Mouse (Mus musculus) lung, postnatal 0 days (tissue): Measurements from ENCODE around the gene Pigb. TPM values are rescaled to one million over a fixed set of nuclear protein-coding genes. Genes with fewer than 3 reads are reported as not detected.
A peak's percentile ranks its signal among the peaks of the same experiment; 100 is the strongest.

Experiments
- ATAC-seq: fragments of 200-750 bp; cut with Nextera tagmentation; 2 replicates; pipeline ENCODE4 v1.8.0; 2017; ENCODE audit warnings: moderate library complexity
- DNase-seq: peaks from one replicate; pipeline ENCODE4 v3.0.0-alpha.2; 2016; ENCODE audit warnings: low spot score
- H3K27ac ChIP-seq: fragments of 300-500 bp; sonication (generic); 2 replicates; pipeline ENCODE4 v1.5.1; 2014; ENCODE audit warnings: antibody characterized with exemption, mild to moderate bottlenecking, low read length, mixed read lengths
- H3K27me3 ChIP-seq: fragments of 300-500 bp; sonication (generic); replicated peaks from 2 replicates; pipeline ENCODE4 v1.6.1; 2014; ENCODE audit warnings: low read length, mixed read lengths; ENCODE audit not compliant: insufficient read depth
- H3K36me3 ChIP-seq: fragments of 300-500 bp; sonication (generic); 2 replicates; pipeline ENCODE4 v1.6.1; 2014; ENCODE audit warnings: low read length, mixed read lengths; ENCODE audit not compliant: insufficient read depth
- H3K4me1 ChIP-seq: fragments of 300-500 bp; sonication (generic); 2 replicates; pipeline ENCODE4 v1.6.1; 2014; ENCODE audit warnings: antibody characterized with exemption, low read depth, low read length, mixed read lengths; ENCODE audit not compliant: insufficient read depth
- H3K4me2 ChIP-seq: fragments of 300-500 bp; sonication (generic); replicated peaks from 2 replicates; pipeline ENCODE4 v1.6.1; 2014; ENCODE audit warnings: low read depth, mild to moderate bottlenecking, low read length, moderate library complexity, mixed read lengths
- H3K4me3 ChIP-seq: fragments of 300-500 bp; sonication (generic); 2 replicates; pipeline ENCODE4 v1.5.1; 2014; ENCODE audit warnings: low read depth, low read length
- H3K9ac ChIP-seq: fragments of 300-500 bp; sonication (generic); replicated peaks from 2 replicates; pipeline ENCODE4 v1.6.1; 2014; ENCODE audit warnings: low read depth, mild to moderate bottlenecking
- H3K9me3 ChIP-seq: fragments of 300-500 bp; sonication (generic); 2 replicates; pipeline ENCODE4 v1.6.1; 2016; ENCODE audit warnings: low read length, mixed read lengths
- CTCF ChIP-seq: IDR thresholded peaks from 2 replicates; pipeline ENCODE4 v1.5.1; 2016; ENCODE audit warnings: antibody characterized with exemption, mild to moderate bottlenecking
- EP300 ChIP-seq: IDR thresholded peaks from 2 replicates; pipeline ENCODE4 v1.6.1; 2016; ENCODE audit warnings: antibody characterized with exemption, mild to moderate bottlenecking, control low read depth
- WGBS: fragments of 180-500 bp; shearing (Covaris S2); extraction: QIAGEN DNeasy Blood & Tissue Kit; methylation state at CpG from one replicate; pipeline ENCODE4 v1.1.7; 2014; 5-methylcytosine and 5-hydroxymethylcytosine counted together
- polyA plus RNA-seq: library from polyadenylated mRNA; unstranded; fragments of >200 nt; fragmentation: Nextera tagmentation; extraction: Ambion mirVana; gene quantifications from 2 replicates; pipeline ENCODE4 v1.2.1, GENCODE M21; 2015

Pigb gene
- polyA plus RNA-seq, 1 experiment from 2014 or later = 5.5 TPM

DNA sequence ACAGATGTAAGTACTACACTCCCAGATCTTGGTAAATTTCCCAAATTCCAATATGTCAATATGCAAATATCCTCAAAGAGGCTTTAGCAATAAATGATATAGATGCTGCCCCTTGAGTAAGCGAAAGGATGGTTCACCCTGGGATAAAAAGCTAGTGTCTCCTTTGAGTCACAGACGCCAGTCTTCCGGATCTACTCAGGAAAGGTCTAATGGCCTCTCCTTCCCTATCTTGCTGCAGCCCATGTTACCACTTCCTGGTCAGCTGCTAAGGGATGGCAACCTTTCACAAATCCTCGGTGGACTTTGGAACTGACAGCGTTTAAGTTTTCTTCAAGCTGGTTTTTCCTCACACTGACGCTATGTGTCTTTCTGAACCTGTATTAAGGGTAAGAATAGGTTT lies 28.5 kb upstream of the Pigb start:
- Histone ChIP-seq H3K27ac (peak overlapping the region; percentile 82), H3K4me2 (no peak overlapping the region), H3K4me3 (no peak overlapping the region), H3K9ac (no peak overlapping the region), H3K9me3 (no peaks in the 10 kb centered on the region), H3K4me1 (peaks cover 7% of the 10 kb centered on the region; the same call in 1 of the 2 replicates), H3K36me3 (no peaks in the 10 kb centered on the region), H3K27me3 (no peaks in the 10 kb centered on the region)
- 53% methylated on average over 6 of the region's 6 CpGs for WGBS
- ATAC-seq = peak; percentile 71
- peak; percentile 60 for DNase-seq
- TF ChIP-seq CTCF = no peak
- TF ChIP-seq EP300 = peak; percentile 83

DNA sequence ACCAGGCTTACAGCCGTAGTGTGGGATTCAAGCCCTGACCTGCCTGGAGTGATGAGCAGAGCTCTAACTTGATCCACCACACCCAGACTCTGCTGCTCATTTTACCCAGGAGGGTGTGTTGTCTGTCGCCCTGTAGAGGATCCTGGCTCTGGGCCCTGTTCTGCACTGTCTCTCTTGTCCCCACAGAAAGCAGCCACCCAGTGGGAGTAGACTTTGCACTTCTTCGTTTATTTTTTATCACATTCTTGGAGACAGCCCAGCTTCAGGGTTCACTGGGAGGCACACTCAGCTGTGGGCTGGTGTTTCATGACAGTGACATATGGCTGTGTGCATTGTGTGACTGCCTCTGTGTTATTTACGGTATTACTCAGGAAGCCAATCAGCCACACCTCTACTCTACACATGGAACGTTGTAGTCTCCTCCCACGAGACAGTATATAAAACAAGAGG lies 28.1 kb upstream of the Pigb start:
- Histone ChIP-seq H3K27me3 (no peaks in the 10 kb centered on the region), H3K36me3 (no peaks in the 10 kb centered on the region), H3K4me2 (no peak overlapping the region), H3K4me1 (peaks cover 7% of the 10 kb centered on the region; the same call in 1 of the 2 replicates), H3K9ac (no peak overlapping the region; the same call in 1 of the 2 replicates), H3K9me3 (no peaks in the 10 kb centered on the region), H3K27ac (peak overlapping the region; percentile 82), H3K4me3 (no peak overlapping the region)
- DNase-seq (peak; percentile 79), ATAC-seq (peak; percentile 83)
- WGBS = 10% methylated on average over 6 of the region's 6 CpGs
- TF ChIP-seq EP300 (peak; percentile 81; the same call in 1 of the 2 replicates), CTCF (peak; percentile 10; the same call in 1 of the 2 replicates)

- 29% methylated on average over 8 of the region's 10 CpGs for WGBS
- H3K27ac ChIP-seq = 0 out of 2 replicates have a peak overlapping the region, but pooled peaks have one; percentile 9
- no peak overlapping the region for H3K4me3 ChIP-seq
These were observed 26.9 kb upstream of the Pigb start for GRCm38 (mm10) chr9:73067086-73067485.

GRCm38 (mm10) chr9:73063621-73064290 lies 23.6 kb upstream of the Pigb start:
- 36% methylated on average over 15 of the region's 15 CpGs for WGBS
- Histone ChIP-seq H3K4me2 (no peak overlapping the region), H3K9ac (no peak overlapping the region), H3K9me3 (no peaks in the 10 kb centered on the region), H3K4me3 (no peak overlapping the region), H3K4me1 (peaks cover 7% of the 10 kb centered on the region; the same call in 1 of the 2 replicates), H3K36me3 (no peaks in the 10 kb centered on the region), H3K27me3 (no peaks in the 10 kb centered on the region), H3K27ac (no peak overlapping the region)
- no peak for TF ChIP-seq CTCF
- no peak for TF ChIP-seq EP300
- ATAC-seq = no peak
- no peak for DNase-seq

More at GRCm38 (mm10) chr9:73067086-73067485, 26.9 kb upstream of the Pigb start:
- no peaks in the 10 kb centered on the region for H3K27me3 ChIP-seq
- no peak overlapping the region for H3K9ac ChIP-seq
- H3K4me1 ChIP-seq = peaks cover 7% of the 10 kb centered on the region; the same call in 1 of the 2 replicates
- peak; percentile 59 for ATAC-seq
- TF ChIP-seq EP300 = peak; percentile 19; the same call in 1 of the 2 replicates
- no peak for TF ChIP-seq CTCF
- H3K4me2 ChIP-seq = peak overlapping the region; percentile 12; the same call in 1 of the 2 replicates
- peak; percentile 83 for DNase-seq
- H3K9me3 ChIP-seq = no peaks in the 10 kb centered on the region
- H3K36me3 ChIP-seq = no peaks in the 10 kb centered on the region

GRCm38 (mm10) chr9:73059224-73059623 lies 19.0 kb upstream of the Pigb start:
- no peaks in the 10 kb centered on the region for H3K27me3 ChIP-seq
- no peak for ATAC-seq
- TF ChIP-seq CTCF (no peak), EP300 (no peak)
- no peaks in the 10 kb centered on the region for H3K4me1 ChIP-seq
- 85% methylated on average over 4 of the region's 4 CpGs for WGBS
- H3K9ac ChIP-seq = no peak overlapping the region
- no peak overlapping the region for H3K4me3 ChIP-seq
- no peak overlapping the region for H3K4me2 ChIP-seq
- H3K36me3 ChIP-seq = no peaks in the 10 kb centered on the region
- no peak overlapping the region for H3K27ac ChIP-seq
- DNase-seq = no peak
- no peaks in the 10 kb centered on the region for H3K9me3 ChIP-seq

- peak; percentile 35; the same call in 1 of the 2 replicates for ATAC-seq
- 55% methylated on average over 10 of the region's 10 CpGs for WGBS
- H3K27me3 ChIP-seq = no peaks in the 10 kb centered on the region
- H3K4me1 ChIP-seq = no peaks in the 10 kb centered on the region
- no peaks in the 10 kb centered on the region for H3K36me3 ChIP-seq
- H3K27ac ChIP-seq = no peak overlapping the region
- H3K4me3 ChIP-seq = no peak overlapping the region
- no peak overlapping the region for H3K9ac ChIP-seq
- TF ChIP-seq EP300 (peak; percentile 90), CTCF (no peak)
- no peaks in the 10 kb centered on the region for H3K9me3 ChIP-seq
- peak; percentile 33 for DNase-seq
- no peak overlapping the region for H3K4me2 ChIP-seq
These were observed 15.3 kb upstream of the Pigb start for GRCm38 (mm10) chr9:73055441-73055911.
